Mouse (Mus musculus) frontal cortex, adult 2 months (tissue): ENCODE measurements around the gene Sult4a1. TPM values are rescaled to one million over a fixed set of nuclear protein-coding genes. Genes with fewer than 3 reads are reported as not detected.
"Not testable (repeated sequence)": the region's sequence is repeated elsewhere in the genome, so short reads cannot be mapped to it uniquely, and the experiment has no call there.

Experiments used
- DNase-seq, 2 experiments: peaks; one replicate each; pipeline ENCODE4 v3.0.0; 2022; ENCODE audit warnings: low spot score in 1 of 2; ENCODE audit errors: extremely low spot score in 1 of 2
- polyA plus RNA-seq: library from polyadenylated mRNA; depleted of rRNA; stranded (reverse); fragments of >200 nt; gene quantifications from 2 replicates; pipeline ENCODE4 v1.2.3, GENCODE M21; 2012

Sult4a1 gene
- polyA plus RNA-seq, 1 experiment = 326 TPM

DNA sequence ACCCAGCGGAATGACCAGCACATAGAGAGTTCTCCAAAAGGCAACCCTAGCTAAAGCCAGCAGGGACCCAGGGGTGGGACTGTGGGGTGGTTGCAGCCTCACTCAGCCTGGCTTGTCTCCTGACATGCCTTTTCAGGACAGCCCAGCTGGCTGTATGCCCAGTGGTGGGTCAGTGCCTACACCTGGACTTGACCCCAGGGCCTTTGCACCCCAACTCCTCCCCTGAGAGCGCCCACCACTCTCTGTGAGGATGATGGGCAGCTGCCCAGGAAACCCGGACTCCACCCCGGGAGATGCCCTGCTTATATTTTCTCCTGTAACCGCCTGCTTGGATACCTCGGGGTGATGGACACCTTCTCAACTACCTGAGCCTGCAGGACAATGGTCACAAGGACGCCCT, 928 bp downstream of the Sult4a1 start:
- no peak for DNase-seq

- not testable (repeated sequence) for DNase-seq
Observed at GRCm38 (mm10) chr15:84097536-84097935, 8.0 kb downstream of the Sult4a1 start.

- no peak for DNase-seq
Observed at GRCm38 (mm10) chr15:84096051-84096450, 9.5 kb downstream of the Sult4a1 start.

- DNase-seq = no peak
Observed at GRCm38 (mm10) chr15:84094921-84095320, 10.6 kb downstream of the Sult4a1 start.

DNA sequence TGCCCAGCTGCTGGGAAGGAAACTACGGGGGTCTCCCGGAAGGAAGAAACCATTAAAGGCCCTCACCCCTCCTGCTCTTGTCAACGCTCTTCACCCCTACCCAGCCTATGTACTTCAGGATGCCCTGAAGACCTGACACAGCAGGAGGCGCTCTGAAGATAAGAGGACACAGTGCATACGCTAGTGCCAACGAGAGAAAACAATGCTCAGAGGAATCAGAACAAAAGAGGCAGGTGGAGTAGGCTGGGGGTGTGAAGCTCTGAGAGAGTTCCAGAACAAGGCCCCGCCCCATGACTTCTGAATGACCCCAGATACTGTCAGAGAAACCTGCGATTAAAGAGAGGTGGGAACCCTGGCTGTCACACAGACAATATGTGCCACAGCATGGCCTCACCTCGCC, 18.8 kb downstream of the Sult4a1 start:
- DNase-seq = no peak

DNA sequence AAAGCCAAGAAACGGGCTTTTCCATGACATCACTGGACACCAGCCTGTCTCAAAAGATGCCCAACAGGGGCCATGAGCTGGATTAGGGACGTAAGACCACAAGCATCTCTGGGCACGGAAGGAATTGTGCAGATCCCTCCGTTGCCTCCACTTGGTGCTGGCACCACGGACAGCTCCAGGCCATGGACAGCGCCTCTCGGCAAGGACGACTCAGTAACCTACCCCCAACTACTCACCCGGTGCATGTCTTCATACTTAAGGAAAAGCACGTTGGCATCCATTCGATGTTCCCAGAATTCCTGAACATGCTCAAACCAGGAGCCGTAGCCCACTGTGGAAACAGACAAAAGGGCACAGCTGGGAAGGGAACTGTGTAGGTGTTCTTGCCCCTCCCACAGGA, 19.2 kb downstream of the Sult4a1 start:
- DNase-seq = no peak

- no peak for DNase-seq
Observed at GRCm38 (mm10) chr15:84080069-84080468, 25.5 kb downstream of the Sult4a1 start.

- peak; percentile 64 to 69 for DNase-seq
Observed at GRCm38 (mm10) chr15:84079519-84079918, 26.0 kb downstream of the Sult4a1 start.

- peak in 1 of 2 experiments; percentile 59 for DNase-seq
Observed at GRCm38 (mm10) chr15:84078667-84079066, 26.9 kb downstream of the Sult4a1 start.

DNA sequence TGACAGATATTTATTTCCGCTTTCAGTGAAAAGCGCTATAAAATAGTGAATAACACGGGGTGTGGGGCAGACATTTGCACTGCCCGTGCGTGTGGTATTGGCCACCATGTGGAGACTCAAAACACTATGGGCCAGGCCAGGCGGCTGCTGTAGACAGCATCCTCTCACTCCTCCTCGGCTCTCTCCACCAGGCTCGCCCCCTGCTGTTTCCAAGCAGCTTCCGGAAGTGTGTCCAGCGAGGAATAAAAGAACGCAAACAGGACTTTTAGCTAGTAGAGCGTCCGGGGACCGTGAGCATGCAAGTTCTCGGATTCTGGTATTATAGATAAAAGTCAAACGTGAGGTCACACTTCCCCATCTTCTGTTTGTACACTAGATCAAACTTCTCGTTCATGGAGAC, 28.4 kb downstream of the Sult4a1 start:
- DNase-seq = no peak

- no peak for DNase-seq
Observed at GRCm38 (mm10) chr15:84074705-84075185, 30.8 kb downstream of the Sult4a1 start.

GRCm38 (mm10) chr15:84073911-84074704, 31.4 kb downstream of the Sult4a1 start:
- DNase-seq = peak in 1 of 2 experiments; percentile 85

DNA sequence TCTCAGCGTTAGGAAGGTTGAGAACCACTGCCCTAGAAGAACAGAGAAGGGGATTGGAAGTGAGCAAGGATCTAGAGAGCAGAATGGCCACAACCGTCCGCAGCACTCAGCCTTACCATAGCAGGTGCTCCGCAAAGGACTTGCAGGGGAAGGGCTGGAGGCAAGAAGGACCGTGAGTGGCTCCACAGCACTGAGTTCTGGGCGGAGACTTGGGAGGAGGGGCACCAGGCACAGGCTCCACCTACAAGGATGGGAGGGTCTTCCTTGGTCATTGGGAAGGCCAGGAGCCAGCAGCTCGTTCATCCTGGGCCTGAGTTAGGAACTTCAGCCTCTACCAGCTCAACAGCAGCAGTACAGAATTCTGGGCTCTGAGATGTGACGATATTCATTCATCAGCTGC, 32.5 kb downstream of the Sult4a1 start:
- no peak for DNase-seq

DNA sequence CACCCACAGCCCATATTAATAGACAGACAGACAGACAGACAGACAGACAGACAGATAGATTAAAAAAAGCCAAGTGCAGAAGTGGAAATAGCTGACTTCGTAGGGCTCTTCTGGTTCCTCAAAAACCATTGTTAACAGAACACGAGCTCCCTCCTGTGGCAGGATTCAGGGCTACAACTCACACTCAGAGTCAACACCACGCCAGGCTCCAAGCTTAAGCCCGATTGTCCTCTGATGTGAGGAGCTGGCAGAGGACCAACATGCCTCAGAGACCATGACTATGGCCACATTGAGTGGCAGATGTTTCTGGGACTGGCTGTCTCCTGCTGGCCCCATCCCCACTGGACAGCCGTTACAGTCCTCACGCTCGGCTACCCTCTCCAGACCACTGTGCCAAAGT, 33.3 kb downstream of the Sult4a1 start:
- DNase-seq = peak; percentile 71 to 97

GRCm38 (mm10) chr15:84070116-84070676, 35.4 kb downstream of the Sult4a1 start:
- DNase-seq = no peak

DNA sequence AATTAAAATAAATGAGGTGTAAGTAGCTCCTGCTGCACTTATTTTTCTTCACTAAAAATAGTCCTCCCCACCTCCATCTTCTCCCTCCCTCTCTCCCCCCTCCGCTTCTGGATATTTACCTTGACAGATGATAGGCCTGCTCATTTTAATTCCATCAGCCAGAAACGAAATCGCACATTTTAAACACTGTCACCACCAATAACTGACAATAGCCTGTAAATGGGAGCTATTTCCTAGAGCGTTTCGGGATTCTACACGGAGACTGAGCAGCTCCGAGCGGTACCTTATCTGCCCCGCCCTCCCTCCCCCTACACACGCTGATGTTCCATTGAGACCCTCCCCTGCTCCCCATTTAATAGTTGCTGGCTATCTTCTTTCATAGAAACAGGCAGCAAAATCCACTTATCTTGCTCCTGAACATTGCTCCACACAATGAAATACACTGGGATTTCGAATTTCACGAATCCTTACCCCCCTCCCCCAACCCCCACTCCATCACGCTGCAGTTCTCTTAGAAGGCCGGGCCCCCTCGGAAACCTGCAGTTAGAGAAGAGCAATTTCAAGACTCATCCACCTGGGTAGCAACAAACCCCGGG, 36.0 kb downstream of the Sult4a1 start:
- no peak for DNase-seq

- DNase-seq = no peak
Observed at GRCm38 (mm10) chr15:84065701-84066100, 39.9 kb downstream of the Sult4a1 start.

GRCm38 (mm10) chr15:84065140-84065539, 40.4 kb downstream of the Sult4a1 start, which contains the start of gene Efcab6:
Gene Efcab6 (minus strand): TSS chr15:84065379.
- DNase-seq = peak in 1 of 2 experiments; percentile 83

GRCm38 (mm10) chr15:84058841-84059240, 46.7 kb downstream of the Sult4a1 start:
- DNase-seq = no peak

DNA sequence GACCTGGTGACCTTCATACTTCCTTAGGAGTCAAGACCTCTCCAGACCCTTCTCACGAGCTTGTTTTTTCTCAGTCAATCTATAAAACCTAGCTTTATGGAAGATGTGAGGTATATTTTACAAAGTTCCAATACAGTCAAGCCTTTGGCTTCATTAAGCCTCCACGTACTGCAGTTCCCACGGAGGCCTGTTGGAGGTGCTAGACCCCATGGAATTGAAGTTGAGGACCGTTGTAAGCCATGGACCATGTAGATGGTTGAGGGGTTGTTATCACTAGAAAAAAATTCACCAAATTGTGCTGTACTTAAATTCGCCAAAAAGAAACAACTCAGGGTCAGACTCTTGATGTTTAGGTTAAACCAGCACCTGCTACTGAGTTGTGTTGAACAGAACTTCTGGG, 49.5 kb downstream of the Sult4a1 start:
- DNase-seq = no peak

DNA sequence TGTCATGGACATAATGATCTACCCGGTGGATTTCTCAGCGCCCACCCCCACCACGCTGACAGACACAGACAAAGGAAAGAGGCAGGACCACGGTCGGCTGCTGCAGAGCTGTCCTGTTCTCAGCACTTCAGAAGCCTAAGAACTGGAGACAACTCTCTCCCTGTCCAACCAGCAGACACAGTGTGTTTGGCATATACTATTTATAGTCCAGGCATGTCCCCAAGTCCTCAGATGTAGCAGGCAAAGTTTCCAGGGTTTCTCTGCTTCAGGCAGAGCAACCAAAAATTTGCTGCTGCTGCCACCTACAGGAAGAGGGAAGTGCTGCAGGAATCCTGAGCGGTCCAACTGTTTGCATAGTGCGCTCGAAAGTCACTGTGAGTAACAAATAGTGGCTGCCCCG, 51.7 kb downstream of the Sult4a1 start:
- peak in 1 of 2 experiments; percentile 95 for DNase-seq

DNA sequence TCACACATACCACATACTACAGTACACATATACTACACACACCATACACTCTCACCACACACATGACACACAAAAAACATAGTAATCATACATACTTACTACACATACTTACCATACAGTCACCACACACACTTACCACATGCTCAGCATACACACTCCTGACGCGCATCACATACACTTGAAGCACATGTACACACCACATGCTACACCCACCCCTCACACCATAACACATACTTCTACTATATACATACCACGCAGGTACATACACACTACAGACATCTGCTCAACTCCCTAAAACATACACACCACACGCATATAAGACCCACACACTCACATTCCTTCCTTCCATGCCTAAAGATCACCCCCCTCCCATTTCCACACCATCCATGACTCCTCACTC, 52.3 kb downstream of the Sult4a1 start:
- no peak for DNase-seq
